Mouse (Mus musculus): ENCODE data around the gene Zdhhc9. TPM values are rescaled to one million over a fixed set of nuclear protein-coding genes. Genes with fewer than 3 reads are reported as not detected.
"Not testable (repeated sequence)": the region's sequence is repeated elsewhere in the genome, so short reads cannot be mapped to it uniquely, and the experiment has no call there.

Gene Zdhhc9
- polyA plus RNA-seq, 1 experiment, result 46.8 TPM

- Histone ChIP-seq H3K4me3 (replicated peaks; ENCODE audit: insufficient read depth, low read depth, low read length) (no peak overlapping the region), H3K4me1 (ENCODE audit: control insufficient read depth, insufficient read depth, low read length) (no peaks in the 10 kb centered on the region), H3K27me3 (ENCODE audit: control insufficient read depth, insufficient read depth, low read length) (no peaks in the 10 kb centered on the region), H3K27ac (ENCODE audit: insufficient read depth, low read length) (no peak overlapping the region)
- no peak for DNase-seq
- no peak for TF ChIP-seq POLR2A (IDR thresholded peaks at IDR 0.05; ENCODE audit: borderline replicate concordance, insufficient read depth, low read length)
- TF ChIP-seq CTCF (IDR thresholded peaks at IDR 0.05; ENCODE audit: borderline replicate concordance, insufficient read depth, low read depth, low read length), result no peak
- WGBS, result 85% methylated on average over 5 of the region's 5 CpGs
These were observed 10.8 kb upstream of the Zdhhc9 start for GRCm38 (mm10) chrX:48219468-48219867.

- H3K27ac ChIP-seq (ENCODE audit: insufficient read depth, low read length); DNase-seq; H3K4me3 ChIP-seq (replicated peaks; ENCODE audit: insufficient read depth, low read depth, low read length); H3K27me3 ChIP-seq (ENCODE audit: control insufficient read depth, insufficient read depth, low read length); H3K4me1 ChIP-seq (ENCODE audit: control insufficient read depth, insufficient read depth, low read length): not testable (repeated sequence)
- 77% methylated on average over 4 of the region's 4 CpGs for WGBS
These were observed 1.1 kb upstream of the Zdhhc9 start for GRCm38 (mm10) chrX:48209746-48210145.

- no peaks in the 10 kb centered on the region for H3K27me3 ChIP-seq (ENCODE audit: control insufficient read depth, insufficient read depth, low read length)
- 6% methylated on average over 34 of the region's 36 CpGs for WGBS
- H3K4me1 ChIP-seq (ENCODE audit: control insufficient read depth, insufficient read depth, low read length), result peaks cover 7% of the 10 kb centered on the region; the same call in 1 of the 2 replicates
- no peak for TF ChIP-seq POLR2A (IDR thresholded peaks at IDR 0.05; ENCODE audit: borderline replicate concordance, insufficient read depth, low read length)
- TF ChIP-seq CTCF (IDR thresholded peaks at IDR 0.05; ENCODE audit: borderline replicate concordance, insufficient read depth, low read depth, low read length), result no peak
- H3K4me3 ChIP-seq (replicated peaks; ENCODE audit: insufficient read depth, low read depth, low read length), result peak overlapping the region; percentile 98
- H3K27ac ChIP-seq (ENCODE audit: insufficient read depth, low read length), result peak overlapping the region; percentile 78
- DNase-seq, result peak; percentile 49 to 62
These were observed 754 bp downstream of the Zdhhc9 start for GRCm38 (mm10) chrX:48207761-48208487.

- no peak for TF ChIP-seq POLR2A (IDR thresholded peaks at IDR 0.05; ENCODE audit: borderline replicate concordance, insufficient read depth, low read length)
- no peak for TF ChIP-seq CTCF (IDR thresholded peaks at IDR 0.05; ENCODE audit: borderline replicate concordance, insufficient read depth, low read depth, low read length)
- no peak overlapping the region for H3K4me3 ChIP-seq (replicated peaks; ENCODE audit: insufficient read depth, low read depth, low read length)
- DNase-seq, result no peak
- H3K27me3 ChIP-seq (ENCODE audit: control insufficient read depth, insufficient read depth, low read length), result no peaks in the 10 kb centered on the region
- peaks cover 7% of the 10 kb centered on the region; the same call in 1 of the 2 replicates for H3K4me1 ChIP-seq (ENCODE audit: control insufficient read depth, insufficient read depth, low read length)
- 77% methylated on average over 6 of the region's 6 CpGs for WGBS
- H3K27ac ChIP-seq (ENCODE audit: insufficient read depth, low read length), result no peak overlapping the region
These were observed 4.2 kb downstream of the Zdhhc9 start for GRCm38 (mm10) chrX:48204469-48204868.

- DNase-seq, result peak; percentile 51 to 60
- peaks cover 7% of the 10 kb centered on the region; the same call in 1 of the 2 replicates for H3K4me1 ChIP-seq (ENCODE audit: control insufficient read depth, insufficient read depth, low read length)
- H3K27me3 ChIP-seq (ENCODE audit: control insufficient read depth, insufficient read depth, low read length), result no peaks in the 10 kb centered on the region
- 21% methylated on average over 7 of the region's 7 CpGs for WGBS
- no peak overlapping the region for H3K4me3 ChIP-seq (replicated peaks; ENCODE audit: insufficient read depth, low read depth, low read length)
- H3K27ac ChIP-seq (ENCODE audit: insufficient read depth, low read length), result no peak overlapping the region
- peak; percentile 7; the same call in 1 of the 2 replicates for TF ChIP-seq CTCF (IDR thresholded peaks at IDR 0.05; ENCODE audit: borderline replicate concordance, insufficient read depth, low read depth, low read length)
- TF ChIP-seq POLR2A (IDR thresholded peaks at IDR 0.05; ENCODE audit: borderline replicate concordance, insufficient read depth, low read length), result no peak
These were observed 4.9 kb downstream of the Zdhhc9 start for GRCm38 (mm10) chrX:48203763-48204162.

- no peak for TF ChIP-seq POLR2A (IDR thresholded peaks at IDR 0.05; ENCODE audit: borderline replicate concordance, insufficient read depth, low read length)
- no peak for TF ChIP-seq CTCF (IDR thresholded peaks at IDR 0.05; ENCODE audit: borderline replicate concordance, insufficient read depth, low read depth, low read length)
- no peak overlapping the region for H3K27ac ChIP-seq (ENCODE audit: insufficient read depth, low read length)
- peaks cover 7% of the 10 kb centered on the region; the same call in 1 of the 2 replicates for H3K4me1 ChIP-seq (ENCODE audit: control insufficient read depth, insufficient read depth, low read length)
- H3K27me3 ChIP-seq (ENCODE audit: control insufficient read depth, insufficient read depth, low read length), result no peaks in the 10 kb centered on the region
- DNase-seq, result no peak
- no peak overlapping the region for H3K4me3 ChIP-seq (replicated peaks; ENCODE audit: insufficient read depth, low read depth, low read length)
- WGBS, result 79% methylated on average over 4 of the region's 4 CpGs
These were observed 5.7 kb downstream of the Zdhhc9 start for GRCm38 (mm10) chrX:48202995-48203394.

- Histone ChIP-seq H3K4me1 (ENCODE audit: control insufficient read depth, insufficient read depth, low read length) (peaks cover 7% of the 10 kb centered on the region; the same call in 1 of the 2 replicates), H3K27ac (ENCODE audit: insufficient read depth, low read length) (no peak overlapping the region), H3K27me3 (ENCODE audit: control insufficient read depth, insufficient read depth, low read length) (no peaks in the 10 kb centered on the region), H3K4me3 (replicated peaks; ENCODE audit: insufficient read depth, low read depth, low read length) (no peak overlapping the region)
- no peak for TF ChIP-seq POLR2A (IDR thresholded peaks at IDR 0.05; ENCODE audit: borderline replicate concordance, insufficient read depth, low read length)
- no peak for TF ChIP-seq CTCF (IDR thresholded peaks at IDR 0.05; ENCODE audit: borderline replicate concordance, insufficient read depth, low read depth, low read length)
- WGBS, result 41% methylated on average over 7 of the region's 7 CpGs
- peak in 1 of 2 experiments; percentile 17 for DNase-seq
These were observed 6.2 kb downstream of the Zdhhc9 start for GRCm38 (mm10) chrX:48202436-48202835.

GRCm38 (mm10) chrX:48201973-48202372 lies 6.7 kb downstream of the Zdhhc9 start:
- DNase-seq, result no peak
- 82% methylated on average over 7 of the region's 7 CpGs for WGBS
- TF ChIP-seq CTCF (IDR thresholded peaks at IDR 0.05; ENCODE audit: borderline replicate concordance, insufficient read depth, low read depth, low read length) (no peak), POLR2A (IDR thresholded peaks at IDR 0.05; ENCODE audit: borderline replicate concordance, insufficient read depth, low read length) (no peak)
- peaks cover 7% of the 10 kb centered on the region; the same call in 1 of the 2 replicates for H3K4me1 ChIP-seq (ENCODE audit: control insufficient read depth, insufficient read depth, low read length)
- H3K27me3 ChIP-seq (ENCODE audit: control insufficient read depth, insufficient read depth, low read length), result no peaks in the 10 kb centered on the region
- no peak overlapping the region for H3K27ac ChIP-seq (ENCODE audit: insufficient read depth, low read length)
- H3K4me3 ChIP-seq (replicated peaks; ENCODE audit: insufficient read depth, low read depth, low read length), result no peak overlapping the region
